Comparison of ENCODE assay signal across 16 mouse cellular contexts in genomic region chr1:62715692-62716091, GRCm38 (mm10). TPM values are rescaled to one million over a fixed set of nuclear protein-coding genes. Genes with fewer than 3 reads are reported as not detected.
DNase-seq lines count a peak whose midpoint lies in the region; ATAC-seq and TF ChIP-seq lines count a peak whose summit lies in the region.
"Had no signal": no experiment of that assay in that cellular context is flagged by ENCODE, and none has a peak within 500 bp of the region (broad histone marks: within the 10 kb centered on the region; RNA-seq: fewer than 3 reads in every experiment).

No protein-coding gene starts in this region.

- no peak for TF ChIP-seq POLR2A in bone marrow macrophage, adult 2 months (IDR thresholded peaks at IDR 0.05; ENCODE audit: borderline replicate concordance, low read depth, low read length)

- DNase-seq in embryo, embryonic 10 days (ENCODE audit: low spot score), result peak; percentile 59
- DNase-seq in embryo, embryonic 9.5 days (ENCODE audit: extremely low spot score), result no peak
- peak; percentile 3 for DNase-seq in hindbrain, embryonic 10.5 days (ENCODE audit: low spot score)
- no peak for DNase-seq in hindbrain, embryonic 11.5 days (ENCODE audit: low spot score)
- no peak for DNase-seq in midbrain, embryonic 10.5 days (ENCODE audit: low spot score)
- no peak for DNase-seq in layer of hippocampus, postnatal 14 days (ENCODE audit: low spot score in 2 of 2)
- DNase-seq: cerebellum, postnatal 14 days; kidney, adult 11 months; kidney, postnatal 4 days; liver, postnatal 0 days; lung, postnatal 36 days; right cerebral cortex, postnatal 4 days had no signal

- no peak overlapping the region for H3K4me2 ChIP-seq in hindbrain, embryonic 11.5 days (replicated peaks; ENCODE audit: low read depth, low read length)
- H3K4me2 ChIP-seq: embryonic facial prominence, embryonic 12.5 days had no signal

- no peak for TF ChIP-seq CTCF in bone marrow macrophage, adult 2 months (IDR thresholded peaks at IDR 0.05; ENCODE audit: low read depth, low read length)

- peaks cover 18% of the 10 kb centered on the region for H3K27me3 ChIP-seq in hindbrain, embryonic 10.5 days (ENCODE audit: insufficient read depth, poor library complexity, severe bottlenecking)
- H3K27me3 ChIP-seq in hindbrain, embryonic 11.5 days (ENCODE audit: control insufficient read depth, insufficient read depth, low read length), result no peaks in the 10 kb centered on the region
- peaks cover 42% of the 10 kb centered on the region for H3K27me3 ChIP-seq in midbrain, embryonic 10.5 days (ENCODE audit: low read depth, poor library complexity, severe bottlenecking)
- H3K27me3 ChIP-seq: embryonic facial prominence, embryonic 12.5 days had no signal

- H3K79me2 ChIP-seq in macrophage (ENCODE audit: inconsistent target), result peaks cover 89% of the 10 kb centered on the region

- H3K9ac ChIP-seq in hindbrain, embryonic 11.5 days (ENCODE audit: low read depth, low read length), result no peak overlapping the region
- H3K9ac ChIP-seq: embryonic facial prominence, embryonic 12.5 days; liver, postnatal 0 days had no signal

- 42% methylated on average over 4 of the region's 4 CpGs for WGBS in hindbrain, embryonic 10.5 days
- WGBS in hindbrain, embryonic 11.5 days, result 42% methylated on average over 4 of the region's 4 CpGs
- WGBS in macrophage (ENCODE audit: missing documents), result 89% methylated on average over 4 of the region's 4 CpGs
- 52% methylated on average over 4 of the region's 4 CpGs for WGBS in midbrain, embryonic 10.5 days

- H3K36me3 ChIP-seq in hindbrain, embryonic 10.5 days, result no peaks in the 10 kb centered on the region
- H3K36me3 ChIP-seq in hindbrain, embryonic 11.5 days (ENCODE audit: control insufficient read depth, insufficient read depth, low read length), result no peaks in the 10 kb centered on the region
- H3K36me3 ChIP-seq in macrophage (ENCODE audit: inconsistent target), result no peaks in the 10 kb centered on the region
- no peaks in the 10 kb centered on the region for H3K36me3 ChIP-seq in midbrain, embryonic 10.5 days
- H3K36me3 ChIP-seq: midbrain, embryonic 13.5 days had no signal

- no peaks in the 10 kb centered on the region for H3K9me3 ChIP-seq in hindbrain, embryonic 10.5 days
- H3K9me3 ChIP-seq in hindbrain, embryonic 11.5 days (ENCODE audit: control insufficient read depth, low read length), result no peaks in the 10 kb centered on the region
- H3K9me3 ChIP-seq in midbrain, embryonic 10.5 days (replicated peaks), result no peaks in the 10 kb centered on the region
- H3K9me3 ChIP-seq: embryonic facial prominence, embryonic 12.5 days; midbrain, embryonic 13.5 days had no signal

- no peak overlapping the region for H3K4me3 ChIP-seq in hindbrain, embryonic 10.5 days
- H3K4me3 ChIP-seq in hindbrain, embryonic 11.5 days (ENCODE audit: low read depth, low read length), result no peak overlapping the region
- H3K4me3 ChIP-seq in bone marrow macrophage, adult 2 months (ENCODE audit: insufficient read depth, low read length), result no peak overlapping the region
- no peak overlapping the region for H3K4me3 ChIP-seq in macrophage (ENCODE audit: inconsistent target)
- H3K4me3 ChIP-seq in midbrain, embryonic 10.5 days, result no peak overlapping the region
- H3K4me3 ChIP-seq: embryonic facial prominence, embryonic 12.5 days; midbrain, embryonic 13.5 days had no signal

- no peak overlapping the region for H3K27ac ChIP-seq in hindbrain, embryonic 10.5 days
- no peak overlapping the region for H3K27ac ChIP-seq in hindbrain, embryonic 11.5 days (ENCODE audit: low read depth, low read length)
- H3K27ac ChIP-seq in bone marrow macrophage, adult 2 months (ENCODE audit: insufficient read depth, low read depth, low read length), result peak overlapping the region; percentile 51
- 0 out of 2 replicates have a peak overlapping the region, but pooled peaks have one; percentile 7 for H3K27ac ChIP-seq in macrophage
- H3K27ac ChIP-seq in midbrain, embryonic 10.5 days (replicated peaks), result no peak overlapping the region
- H3K27ac ChIP-seq: embryonic facial prominence, embryonic 12.5 days; midbrain, embryonic 13.5 days had no signal

- H3K4me1 ChIP-seq in hindbrain, embryonic 10.5 days (replicated peaks), result peaks cover 43% of the 10 kb centered on the region
- peaks cover 4% of the 10 kb centered on the region for H3K4me1 ChIP-seq in hindbrain, embryonic 11.5 days (replicated peaks; ENCODE audit: control insufficient read depth, insufficient read depth, low read length)
- peaks cover 75% of the 10 kb centered on the region for H3K4me1 ChIP-seq in bone marrow macrophage, adult 2 months (ENCODE audit: control insufficient read depth, insufficient read depth, low read length)
- H3K4me1 ChIP-seq in midbrain, embryonic 10.5 days, result peaks cover 27% of the 10 kb centered on the region

- ATAC-seq in hindbrain, embryonic 11.5 days (ENCODE audit: low FRiP score), result no peak
- ATAC-seq: liver, postnatal 0 days; midbrain, embryonic 13.5 days had no signal

RNA-seq across cellular contexts. Expression of gene Nrp2, which starts 12.6 kb away (rescaled TPM):
- 21.8 and 23.1 TPM in 2 replicates for polyA plus RNA-seq in hindbrain, embryonic 10.5 days (2016; fragmentation: Nextera tagmentation; extraction: Ambion mirVana)
- polyA plus RNA-seq in hindbrain, embryonic 11.5 days (2014; fragmentation: Nextera tagmentation; extraction: Ambion mirVana), result 22.5 and 29.3 TPM in 2 replicates
- 86.4 and 97.2 TPM in 2 replicates for polyA plus RNA-seq in bone marrow macrophage, adult 2 months (2012; ENCODE audit: insufficient read depth, insufficient read length, missing spikeins)
- total RNA-seq in macrophage (2018; cell fraction: chromatin; rRNA removed), result 1,000 to 10,000 TPM in 6 of 26 experiments, 100 to 1,000 TPM in 20; 275 to 1,404 (median 593) TPM
- 100 to 1,000 TPM; 170 to 422 (median 277) TPM for total RNA-seq in macrophage (2018; cell fraction: cytosol; rRNA removed)
- total RNA-seq in macrophage (2018; cell fraction: nucleus; rRNA removed), result 1,000 to 10,000 TPM in 1 of 26 experiments, 100 to 1,000 TPM in 25; 397 to 1,005 (median 731) TPM
- polyA plus RNA-seq in macrophage (2018), result 145 to 272 TPM (median 160 TPM) in 3 replicates
- polyA plus RNA-seq in midbrain, embryonic 10.5 days (2016; fragmentation: Nextera tagmentation; extraction: Ambion mirVana), result 10.7 and 13.2 TPM in 2 replicates
- 10 to 100 TPM; 70.2 to 79.5 TPM for total RNA-seq in layer of hippocampus, postnatal 14 days (2021)

Comparison
In these comparisons a context has a peak if more than half of its experiments do, and no peak if none do; other contexts are left out.
1. DNase-seq: peak in embryo, embryonic 10 days (single experiment) and hindbrain, embryonic 10.5 days (single experiment); none in embryo, embryonic 9.5 days (single experiment), hindbrain, embryonic 11.5 days (single experiment), midbrain, embryonic 10.5 days (single experiment) and layer of hippocampus, postnatal 14 days (0 of 2).
2. H3K27ac ChIP-seq: peak in bone marrow macrophage, adult 2 months (single experiment) and macrophage (single experiment); none in hindbrain, embryonic 10.5 days (single experiment), hindbrain, embryonic 11.5 days (single experiment) and midbrain, embryonic 10.5 days (single experiment).